Mouse (Mus musculus) liver, embryonic 13.5 days (tissue): ENCODE measurements around the gene Ccdc74a. TPM values are rescaled to one million over a fixed set of nuclear protein-coding genes. Genes with fewer than 3 reads are reported as not detected.
A peak's percentile ranks its signal among the peaks of the same experiment; 100 is the strongest.

Experiments used
- ATAC-seq: fragments of 200-750 bp; cut with Nextera tagmentation; 2 replicates; pipeline ENCODE4 v1.8.0; 2017; ENCODE audit warnings: low read depth, mild to moderate bottlenecking, moderate number of reproducible peaks, moderate library complexity
- DNase-seq: peaks from one replicate; pipeline ENCODE4 v3.0.0; 2022
- H3K27ac ChIP-seq: fragments of 300-500 bp; sonication (generic); 2 replicates; pipeline ENCODE4 v1.5.1; 2015; ENCODE audit warnings: moderate library complexity, mild to moderate bottlenecking, inconsistent platforms
- H3K27me3 ChIP-seq: fragments of 300-500 bp; sonication (generic); 2 replicates; pipeline ENCODE4 v1.6.1; 2015; ENCODE audit warnings: mild to moderate bottlenecking, inconsistent platforms
- H3K36me3 ChIP-seq: fragments of 300-500 bp; sonication (generic); 2 replicates; pipeline ENCODE4 v1.6.1; 2015; ENCODE audit warnings: mild to moderate bottlenecking, inconsistent platforms
- H3K4me1 ChIP-seq: fragments of 300-500 bp; sonication (generic); replicated peaks from 2 replicates; pipeline ENCODE4 v1.6.1; 2015; ENCODE audit warnings: inconsistent platforms
- H3K4me2 ChIP-seq: fragments of 300-500 bp; sonication (generic); 2 replicates; pipeline ENCODE4 v1.6.1; 2015; ENCODE audit warnings: inconsistent platforms, mild to moderate bottlenecking, moderate library complexity
- H3K4me3 ChIP-seq: fragments of 300-500 bp; sonication (generic); replicated peaks from 2 replicates; pipeline ENCODE4 v1.5.1; 2015; ENCODE audit warnings: mild to moderate bottlenecking, inconsistent platforms
- H3K9ac ChIP-seq: fragments of 300-500 bp; sonication (generic); 2 replicates; pipeline ENCODE4 v1.6.1; 2015; ENCODE audit warnings: mild to moderate bottlenecking, inconsistent platforms
- H3K9me3 ChIP-seq: fragments of 300-500 bp; sonication (generic); replicated peaks from 2 replicates; pipeline ENCODE4 v1.6.1; 2016; ENCODE audit warnings: inconsistent platforms
- WGBS: fragments of 180-500 bp; shearing (Covaris S2); methylation state at CpG from one replicate; pipeline ENCODE4 v1.1.7; 2015; ENCODE audit not compliant: insufficient replicate concordance; 5-methylcytosine and 5-hydroxymethylcytosine counted together
- polyA plus RNA-seq: library from polyadenylated mRNA; unstranded; fragments of >200 nt; fragmentation: Nextera tagmentation; extraction: Ambion mirVana; gene quantifications from 2 replicates; pipeline ENCODE4 v1.2.1, GENCODE M21; 2015

Gene Ccdc74a
- polyA plus RNA-seq, 1 experiment from 2014 or later, result 2.3 TPM

DNA sequence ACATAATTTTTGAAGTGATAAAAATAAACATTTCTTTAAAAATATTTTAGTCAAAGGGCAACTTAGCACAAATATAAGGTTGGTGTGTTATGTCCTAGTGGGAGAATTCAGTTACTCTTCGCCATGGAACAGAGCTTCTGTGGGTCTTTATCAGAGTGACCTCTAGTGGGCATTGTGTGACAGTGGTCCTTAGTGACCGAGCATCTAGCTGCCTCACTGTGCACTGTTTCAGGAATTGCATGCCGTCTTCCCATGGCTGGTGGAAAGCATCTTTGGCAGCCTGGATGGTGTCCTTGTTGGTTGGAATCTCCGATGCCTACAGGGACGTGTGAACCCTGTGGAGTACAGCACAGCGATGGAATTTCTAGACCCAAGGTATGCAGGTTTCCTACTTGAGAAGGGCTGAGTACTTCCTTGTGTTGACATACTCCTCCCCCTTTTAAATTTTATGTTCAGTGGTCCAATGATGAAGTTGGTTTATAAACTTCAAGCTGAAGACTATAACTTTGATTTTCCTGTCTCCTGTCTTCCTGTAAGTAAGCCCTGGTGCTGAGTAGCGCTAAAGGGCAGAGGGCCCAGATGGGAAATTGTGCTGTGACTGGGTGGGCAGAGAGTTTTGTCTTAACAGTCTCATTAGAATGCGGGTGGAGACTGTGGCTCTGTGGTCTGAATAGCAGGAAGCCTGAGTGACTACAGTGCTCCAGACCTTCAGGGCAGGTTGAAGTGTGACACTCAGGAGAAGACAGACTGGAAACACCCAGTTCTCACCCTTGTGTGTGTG lies 20.6 kb upstream of the Ccdc74a start:
- no peak overlapping the region for H3K4me2 ChIP-seq
- WGBS, result 74% methylated on average over 8 of the region's 8 CpGs
- peaks cover 94% of the 10 kb centered on the region for H3K36me3 ChIP-seq
- no peaks in the 10 kb centered on the region for H3K9me3 ChIP-seq
- ATAC-seq (no peak), DNase-seq (no peak)
- H3K4me1 ChIP-seq, result peaks cover 9% of the 10 kb centered on the region
- H3K27me3 ChIP-seq, result no peaks in the 10 kb centered on the region
- H3K4me3 ChIP-seq, result no peak overlapping the region
- H3K27ac ChIP-seq, result no peak overlapping the region
- H3K9ac ChIP-seq, result no peak overlapping the region

DNA sequence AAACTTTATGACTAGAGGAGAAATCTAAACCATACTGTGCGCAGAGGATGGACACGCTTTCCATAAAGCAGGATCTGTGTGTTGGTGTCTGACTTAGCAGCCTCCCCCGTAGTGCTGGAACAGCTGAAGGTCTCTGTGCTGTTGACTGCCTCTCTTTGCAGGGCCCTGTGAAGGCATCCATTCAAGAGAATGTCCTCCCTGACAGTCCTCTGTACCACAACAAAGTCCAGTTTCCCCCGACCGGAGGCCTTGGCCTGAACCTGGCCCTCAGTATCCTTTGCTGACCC lies 20.1 kb upstream of the Ccdc74a start:
- WGBS, result 88% methylated on average over 5 of the region's 5 CpGs
- Histone ChIP-seq H3K4me1 (peaks cover 5% of the 10 kb centered on the region), H3K9ac (no peak overlapping the region), H3K27me3 (no peaks in the 10 kb centered on the region), H3K27ac (no peak overlapping the region), H3K9me3 (no peaks in the 10 kb centered on the region), H3K4me2 (no peak overlapping the region), H3K4me3 (no peak overlapping the region), H3K36me3 (peaks cover 96% of the 10 kb centered on the region)
- DNase-seq, result no peak
- ATAC-seq, result no peak

DNA sequence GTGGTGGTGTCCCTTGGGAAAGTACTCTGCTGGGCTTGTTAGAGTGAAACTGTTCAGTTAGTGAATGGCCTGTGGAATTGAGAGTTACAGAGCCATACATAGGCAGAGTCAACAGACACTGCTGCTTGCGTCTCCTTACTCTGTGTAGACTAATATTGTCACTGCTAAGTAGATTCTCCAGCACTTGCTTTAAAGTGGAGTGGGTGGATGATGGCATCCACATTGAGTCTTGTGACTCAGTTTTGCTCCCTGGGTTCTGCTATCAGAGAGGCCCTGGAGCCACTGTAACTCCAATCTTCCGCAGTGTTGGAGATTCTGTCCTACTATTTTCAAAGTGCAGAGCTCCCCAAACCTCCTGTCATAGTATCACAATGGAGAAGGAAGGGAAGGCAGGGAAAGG lies 13.7 kb upstream of the Ccdc74a start:
- Histone ChIP-seq H3K9me3 (no peaks in the 10 kb centered on the region), H3K36me3 (peaks cover 92% of the 10 kb centered on the region), H3K4me1 (peaks cover 35% of the 10 kb centered on the region), H3K4me3 (no peak overlapping the region), H3K27me3 (no peaks in the 10 kb centered on the region), H3K4me2 (no peak overlapping the region), H3K27ac (no peak overlapping the region), H3K9ac (no peak overlapping the region)
- DNase-seq (no peak), ATAC-seq (no peak)
- 98% methylated on average over 2 of the region's 2 CpGs for WGBS

DNA sequence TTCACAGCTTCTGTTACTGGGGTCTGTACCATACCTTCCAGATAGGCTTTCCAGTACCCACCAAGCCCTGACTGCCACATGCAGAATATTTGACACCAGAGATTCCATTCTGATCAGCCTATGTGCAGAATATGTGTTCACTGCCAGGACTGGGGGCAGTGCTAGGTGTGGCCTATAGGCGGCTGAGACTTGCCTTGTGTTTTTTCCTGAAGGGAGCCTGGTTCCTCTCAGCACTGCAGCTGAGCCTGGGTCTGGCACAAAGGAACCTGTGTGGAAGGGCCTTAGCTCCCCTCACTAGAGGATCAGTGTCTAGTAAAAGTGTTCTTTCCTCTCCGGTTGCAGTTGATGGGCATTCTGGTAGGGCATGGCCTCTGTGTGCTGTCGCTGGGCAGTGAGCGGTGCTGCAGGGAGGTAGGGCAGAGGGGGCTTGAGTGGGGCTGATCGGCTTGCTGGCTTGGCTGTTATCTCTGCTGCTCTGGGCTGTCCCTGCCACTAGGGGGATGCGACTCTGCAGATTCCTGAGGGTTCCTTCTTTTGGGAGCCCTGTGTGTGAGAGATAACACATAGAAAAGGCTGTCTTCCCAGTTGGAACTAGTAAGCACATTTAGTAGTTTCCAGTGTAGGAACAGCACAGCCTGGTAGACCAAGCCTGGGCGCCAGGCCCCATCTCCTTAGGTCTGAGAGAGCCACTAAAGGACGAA lies 12.6 kb upstream of the Ccdc74a start:
- no peaks in the 10 kb centered on the region for H3K27me3 ChIP-seq
- H3K36me3 ChIP-seq, result peaks cover 92% of the 10 kb centered on the region
- 62% methylated on average over 8 of the region's 8 CpGs for WGBS
- no peak overlapping the region; the same call in 1 of the 2 replicates for H3K27ac ChIP-seq
- H3K4me2 ChIP-seq, result no peak overlapping the region
- no peak for DNase-seq
- peaks cover 45% of the 10 kb centered on the region for H3K4me1 ChIP-seq
- no peaks in the 10 kb centered on the region for H3K9me3 ChIP-seq
- no peak for ATAC-seq
- 0 out of 2 replicates have a peak overlapping the region, but pooled peaks have one; percentile 17 for H3K9ac ChIP-seq
- H3K4me3 ChIP-seq, result no peak overlapping the region

DNA sequence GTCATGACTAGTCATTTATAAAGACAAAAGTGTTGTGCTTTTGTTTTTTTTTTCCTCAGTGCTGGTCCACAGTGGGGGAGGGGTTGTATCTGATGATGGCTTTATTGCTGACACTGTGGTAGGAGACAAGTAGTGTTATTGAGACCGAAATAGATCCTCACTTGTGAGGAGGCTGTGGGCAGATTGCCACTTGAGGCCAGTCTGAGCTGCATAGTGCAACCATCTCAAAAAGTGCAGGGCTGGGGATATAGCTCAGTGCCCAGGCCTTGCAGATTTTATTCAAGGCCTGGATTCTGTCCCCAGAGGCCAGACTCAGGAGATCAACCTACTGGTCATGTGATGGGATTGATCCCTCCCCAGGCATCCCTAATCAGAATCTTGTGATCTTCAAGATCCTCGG lies 9.4 kb upstream of the Ccdc74a start:
- H3K9me3 ChIP-seq, result no peaks in the 10 kb centered on the region
- peaks cover 60% of the 10 kb centered on the region for H3K4me1 ChIP-seq
- DNase-seq (no peak), ATAC-seq (peak; percentile 14; the same call in 1 of the 2 replicates)
- 50% methylated on average over 2 of the region's 2 CpGs for WGBS
- H3K4me2 ChIP-seq, result peak overlapping the region; percentile 49; the same call in 1 of the 2 replicates
- no peak overlapping the region for H3K4me3 ChIP-seq
- H3K36me3 ChIP-seq, result peaks cover 92% of the 10 kb centered on the region
- peak overlapping the region; percentile 99 for H3K27ac ChIP-seq
- H3K9ac ChIP-seq, result peak overlapping the region; percentile 66; the same call in 1 of the 2 replicates
- H3K27me3 ChIP-seq, result no peaks in the 10 kb centered on the region

DNA sequence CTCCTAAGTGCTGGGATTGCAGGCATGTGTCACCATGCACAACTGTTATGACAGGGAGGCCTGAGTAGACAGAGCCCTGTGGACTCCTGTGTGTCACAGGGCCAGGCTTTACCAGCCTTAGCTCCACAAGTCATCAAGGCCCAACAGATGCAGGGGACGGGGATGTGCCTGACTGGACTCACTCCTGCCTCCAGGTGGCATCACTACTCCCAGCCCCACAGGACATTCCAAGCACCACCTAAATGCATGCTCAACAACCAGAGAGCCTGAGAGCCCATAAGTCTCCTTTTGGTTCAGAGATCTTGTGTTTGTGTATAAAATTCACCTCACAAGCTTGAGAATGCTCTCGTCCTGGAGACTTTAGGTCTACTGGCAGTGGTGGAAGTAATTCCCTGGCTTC lies 8.7 kb upstream of the Ccdc74a start:
- H3K9ac ChIP-seq, result peak overlapping the region; percentile 66
- no peaks in the 10 kb centered on the region for H3K27me3 ChIP-seq
- peaks cover 60% of the 10 kb centered on the region for H3K4me1 ChIP-seq
- DNase-seq (no peak), ATAC-seq (peak; percentile 2; the same call in 1 of the 2 replicates)
- peaks cover 92% of the 10 kb centered on the region for H3K36me3 ChIP-seq
- peak overlapping the region; percentile 49 for H3K4me2 ChIP-seq
- 81% methylated on average over 2 of the region's 2 CpGs for WGBS
- no peaks in the 10 kb centered on the region for H3K9me3 ChIP-seq
- 0 out of 2 replicates have a peak overlapping the region, but pooled peaks have one; percentile 12 for H3K4me3 ChIP-seq
- peak overlapping the region; percentile 99 for H3K27ac ChIP-seq

DNA sequence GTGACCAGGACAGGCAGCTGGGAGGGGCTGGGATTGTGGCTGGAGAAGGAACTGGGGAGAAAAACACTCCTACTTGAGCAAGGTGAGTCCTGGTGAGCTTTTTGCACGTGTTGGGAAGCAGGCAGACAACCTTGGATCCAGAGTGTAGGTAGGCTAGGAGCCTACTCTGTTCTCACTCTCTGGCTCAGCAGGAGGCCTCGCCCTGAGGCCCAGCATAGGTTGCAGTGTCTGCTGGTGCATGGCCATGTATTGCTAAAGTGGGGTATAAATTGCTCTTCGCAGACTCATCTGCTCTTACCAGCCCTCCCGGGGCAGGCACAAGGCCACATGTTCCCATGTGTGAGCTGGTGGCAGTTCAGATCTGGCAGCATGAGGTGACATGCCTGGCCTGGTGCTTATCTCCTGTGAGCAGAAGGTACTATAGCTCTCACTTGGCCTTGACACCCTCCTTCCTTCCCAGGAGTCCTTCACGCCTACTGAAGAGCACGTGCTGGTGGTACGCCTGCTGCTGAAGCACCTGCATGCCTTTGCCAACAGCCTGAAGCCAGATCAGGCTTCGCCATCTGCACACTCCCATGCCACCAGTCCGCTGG lies 8.1 kb upstream of the Ccdc74a start:
- DNase-seq (peak; percentile 81), ATAC-seq (peak; percentile 97)
- WGBS, result 37% methylated on average over 9 of the region's 9 CpGs
- peak overlapping the region; percentile 49 for H3K4me2 ChIP-seq
- no peaks in the 10 kb centered on the region for H3K9me3 ChIP-seq
- peak overlapping the region; percentile 99 for H3K27ac ChIP-seq
- H3K4me3 ChIP-seq, result 0 out of 2 replicates have a peak overlapping the region, but pooled peaks have one; percentile 12
- no peaks in the 10 kb centered on the region for H3K27me3 ChIP-seq
- H3K36me3 ChIP-seq, result peaks cover 92% of the 10 kb centered on the region
- H3K4me1 ChIP-seq, result peaks cover 60% of the 10 kb centered on the region
- H3K9ac ChIP-seq, result peak overlapping the region; percentile 66

DNA sequence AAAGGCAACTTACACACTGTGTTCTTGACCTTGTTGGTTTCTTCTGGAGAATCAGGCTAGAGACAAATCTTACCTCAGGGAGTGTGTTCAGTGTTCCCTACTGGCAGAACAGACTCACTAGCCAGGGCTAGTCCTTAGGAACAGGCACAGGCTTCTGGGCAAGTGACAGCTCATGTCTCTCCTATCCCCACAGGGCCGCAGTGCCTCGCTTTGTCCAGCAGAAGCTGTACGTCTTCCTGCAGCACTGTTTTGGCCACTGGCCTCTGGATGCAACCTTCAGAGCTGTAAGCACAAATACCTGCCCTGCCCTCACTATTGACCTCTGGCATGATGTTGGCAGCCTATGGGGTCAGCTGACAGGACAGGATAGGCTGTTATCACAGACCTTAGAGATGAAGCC lies 7.2 kb upstream of the Ccdc74a start:
- peaks cover 91% of the 10 kb centered on the region for H3K36me3 ChIP-seq
- WGBS, result 90% methylated on average over 3 of the region's 3 CpGs
- DNase-seq (no peak), ATAC-seq (no peak)
- peak overlapping the region; percentile 99 for H3K27ac ChIP-seq
- H3K4me1 ChIP-seq, result peaks cover 60% of the 10 kb centered on the region
- H3K9me3 ChIP-seq, result no peaks in the 10 kb centered on the region
- H3K27me3 ChIP-seq, result no peaks in the 10 kb centered on the region
- H3K4me3 ChIP-seq, result no peak overlapping the region
- peak overlapping the region; percentile 22 for H3K9ac ChIP-seq
- no peak overlapping the region for H3K4me2 ChIP-seq

DNA sequence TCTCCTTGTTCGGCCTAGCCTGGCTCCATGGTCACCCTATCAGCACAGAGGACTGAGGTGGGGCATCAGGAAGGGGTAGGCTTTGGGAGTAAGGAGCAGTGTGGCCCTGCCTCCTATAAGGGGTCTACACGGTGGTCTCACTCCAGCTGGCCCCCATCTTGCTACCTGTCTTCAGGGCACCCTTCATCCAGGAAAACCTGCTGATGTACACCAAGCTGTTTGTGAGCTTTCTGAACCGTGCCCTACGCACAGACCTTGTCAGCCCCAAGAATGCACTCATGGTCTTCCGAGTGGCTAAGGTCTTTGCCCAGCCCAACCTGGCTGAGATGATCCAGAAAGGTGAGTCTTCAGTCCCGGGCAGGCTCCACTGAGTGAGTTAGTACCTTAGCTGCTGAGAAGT lies 6.3 kb upstream of the Ccdc74a start:
- no peak for ATAC-seq
- no peak for DNase-seq
- H3K27me3 ChIP-seq, result no peaks in the 10 kb centered on the region
- no peak overlapping the region for H3K9ac ChIP-seq
- H3K36me3 ChIP-seq, result peaks cover 85% of the 10 kb centered on the region
- no peak overlapping the region for H3K4me3 ChIP-seq
- H3K27ac ChIP-seq, result no peak overlapping the region
- H3K4me1 ChIP-seq, result peaks cover 58% of the 10 kb centered on the region
- no peaks in the 10 kb centered on the region for H3K9me3 ChIP-seq
- WGBS, result 84% methylated on average over 6 of the region's 6 CpGs
- H3K4me2 ChIP-seq, result no peak overlapping the region

DNA sequence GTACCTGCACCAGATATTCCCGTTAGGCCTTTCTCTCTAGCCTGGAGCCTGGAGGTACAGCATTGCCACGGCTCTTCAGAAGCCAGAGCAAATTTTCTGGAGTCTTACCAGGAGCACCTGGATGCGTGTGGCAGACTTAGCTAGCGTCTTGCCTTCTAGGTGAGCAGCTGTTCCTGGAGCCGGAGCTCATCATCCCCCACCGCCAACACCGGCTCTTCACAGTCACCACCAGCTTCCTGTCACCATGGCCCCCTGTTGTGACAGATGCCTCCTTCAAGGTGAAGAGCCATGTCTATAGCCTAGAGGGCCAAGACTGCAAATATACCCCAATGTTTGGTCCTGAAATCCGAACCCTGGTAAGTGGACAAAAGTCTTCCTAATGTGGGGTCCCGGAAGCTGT lies 5.6 kb upstream of the Ccdc74a start:
- ATAC-seq (no peak), DNase-seq (no peak)
- Histone ChIP-seq H3K36me3 (peaks cover 79% of the 10 kb centered on the region), H3K27ac (no peak overlapping the region), H3K4me3 (no peak overlapping the region), H3K9me3 (no peaks in the 10 kb centered on the region), H3K4me2 (no peak overlapping the region), H3K9ac (no peak overlapping the region), H3K4me1 (peaks cover 57% of the 10 kb centered on the region), H3K27me3 (no peaks in the 10 kb centered on the region)
- WGBS, result 86% methylated on average over 9 of the region's 9 CpGs

DNA sequence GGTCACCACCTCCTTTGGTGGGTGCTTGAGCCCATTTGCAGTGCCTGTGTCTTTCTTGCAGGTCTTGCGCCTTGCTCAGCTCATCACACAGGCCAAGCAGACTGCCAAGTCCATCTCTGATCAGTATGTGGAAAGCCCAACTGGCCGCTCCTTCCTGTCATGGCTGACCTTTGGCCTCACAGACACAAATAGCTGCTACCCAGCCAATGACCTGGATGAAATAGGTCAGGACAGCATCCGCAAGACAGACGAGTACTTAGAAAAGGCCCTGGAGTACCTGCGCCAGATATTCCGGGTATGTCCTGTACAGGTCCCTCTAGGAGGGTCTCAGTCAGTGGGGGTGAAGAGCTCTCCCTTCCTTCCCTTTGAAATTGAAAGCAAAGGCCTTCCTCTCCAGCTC lies 5.0 kb upstream of the Ccdc74a start:
- ATAC-seq (no peak), DNase-seq (no peak)
- H3K27me3 ChIP-seq, result no peaks in the 10 kb centered on the region
- H3K27ac ChIP-seq, result no peak overlapping the region
- H3K36me3 ChIP-seq, result peaks cover 74% of the 10 kb centered on the region
- peaks cover 56% of the 10 kb centered on the region for H3K4me1 ChIP-seq
- H3K9me3 ChIP-seq, result no peaks in the 10 kb centered on the region
- 88% methylated on average over 6 of the region's 6 CpGs for WGBS
- H3K9ac ChIP-seq, result no peak overlapping the region
- no peak overlapping the region for H3K4me2 ChIP-seq
- no peak overlapping the region for H3K4me3 ChIP-seq
